Mouse (Mus musculus) olfactory bulb, adult 2 months (tissue): ENCODE data around the gene Hsp90aa1.

Experiments used
- CTCF ChIP-seq: fragments of 200-500 bp; IDR thresholded peaks from 2 replicates; pipeline ENCODE4 v1.5.1; 2012; ENCODE audit warnings: low read depth, mild to moderate bottlenecking, low read length, moderate library complexity; ENCODE audit not compliant: insufficient read depth
- POLR2A ChIP-seq: fragments of 200-500 bp; IDR thresholded peaks from 2 replicates; pipeline ENCODE4 v1.6.1; 2012; ENCODE audit warnings: mild to moderate bottlenecking, low read depth, low read length, moderate library complexity; ENCODE audit not compliant: insufficient read depth

DNA sequence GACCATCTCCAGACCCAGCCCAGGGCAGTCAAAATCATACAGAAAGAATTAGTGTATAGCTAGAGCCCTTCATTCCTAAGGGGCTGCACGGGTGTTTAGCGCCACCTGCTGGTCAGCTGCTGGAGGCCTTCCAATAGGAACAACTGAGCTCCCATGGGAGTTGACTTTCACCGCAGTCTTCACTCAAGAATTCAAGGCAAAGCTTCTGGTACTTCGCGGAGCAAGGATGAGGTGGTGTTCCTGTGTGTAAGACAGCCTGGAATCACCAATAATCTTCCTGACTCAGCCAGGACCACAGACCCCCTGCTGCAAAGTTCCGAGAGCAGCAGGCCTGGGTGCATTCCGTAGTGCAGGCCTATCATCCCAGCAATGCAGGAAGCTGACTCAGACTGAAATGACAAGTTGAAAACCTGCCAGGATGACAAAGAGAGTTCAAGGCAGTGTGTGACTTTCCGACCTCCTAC lies 512 bp upstream of the Hsp90aa1 start:
- peak; percentile 83 for TF ChIP-seq CTCF
- no peak for TF ChIP-seq POLR2A
